Mouse (Mus musculus) ovary, adult 18-20 months (tissue): ENCODE measurements around the gene Tbc1d8.

ENCODE experiments used
- DNase-seq: peaks from one replicate; pipeline ENCODE4 v3.0.0; 2022; ENCODE audit warnings: low spot score, mixed read lengths

Gene Tbc1d8

GRCm38 (mm10) chr1:39478057-39478895 is at the start of gene Tbc1d8:
Gene Tbc1d8 (minus strand): TSS chr1:39478755.
- DNase-seq, result peak; percentile 90

GRCm38 (mm10) chr1:39528319-39528718 is 49.8 kb upstream of the Tbc1d8 start:
- no peak for DNase-seq

GRCm38 (mm10) chr1:39527432-39527831 is 48.9 kb upstream of the Tbc1d8 start:
- no peak for DNase-seq

GRCm38 (mm10) chr1:39526371-39527167 is 48.0 kb upstream of the Tbc1d8 start:
- DNase-seq, result no peak

- DNase-seq, result no peak
These were observed 47.2 kb upstream of the Tbc1d8 start for GRCm38 (mm10) chr1:39525763-39526162.

- DNase-seq, result no peak
These were observed 44.0 kb upstream of the Tbc1d8 start for GRCm38 (mm10) chr1:39522519-39522918.

GRCm38 (mm10) chr1:39521326-39521725 is 42.8 kb upstream of the Tbc1d8 start:
- DNase-seq, result no peak

- no peak for DNase-seq
These were observed 36.9 kb upstream of the Tbc1d8 start for GRCm38 (mm10) chr1:39515303-39515991.

GRCm38 (mm10) chr1:39512183-39512582 is 33.6 kb upstream of the Tbc1d8 start:
- DNase-seq, result no peak

- no peak for DNase-seq
These were observed 33.2 kb upstream of the Tbc1d8 start for GRCm38 (mm10) chr1:39511775-39512174.

GRCm38 (mm10) chr1:39505600-39505999 is 27.0 kb upstream of the Tbc1d8 start:
- DNase-seq, result no peak

GRCm38 (mm10) chr1:39504261-39504660 is 25.7 kb upstream of the Tbc1d8 start:
- DNase-seq, result no peak

- no peak for DNase-seq
These were observed 24.5 kb upstream of the Tbc1d8 start for GRCm38 (mm10) chr1:39502817-39503633.

- DNase-seq, result no peak
These were observed 21.0 kb upstream of the Tbc1d8 start for GRCm38 (mm10) chr1:39499485-39499941.

- no peak for DNase-seq
These were observed 19.2 kb upstream of the Tbc1d8 start for GRCm38 (mm10) chr1:39497748-39498147.

GRCm38 (mm10) chr1:39496995-39497394 is 18.4 kb upstream of the Tbc1d8 start:
- no peak for DNase-seq

- DNase-seq, result no peak
These were observed 15.1 kb upstream of the Tbc1d8 start for GRCm38 (mm10) chr1:39493664-39494063.

GRCm38 (mm10) chr1:39493165-39493564 is 14.6 kb upstream of the Tbc1d8 start:
- no peak for DNase-seq

- no peak for DNase-seq
These were observed 8.8 kb upstream of the Tbc1d8 start for GRCm38 (mm10) chr1:39487370-39487769.

- DNase-seq, result no peak
These were observed 3.7 kb upstream of the Tbc1d8 start for GRCm38 (mm10) chr1:39482115-39482815.

GRCm38 (mm10) chr1:39479254-39479653 is 699 bp upstream of the Tbc1d8 start:
- no peak for DNase-seq
